Mouse (Mus musculus) megakaryocyte, embryonic 14.5 days (primary cell): Measurements from ENCODE around the gene Scel.

Experiments
- FLI1 ChIP-seq: IDR thresholded peaks from 2 replicates; pipeline ENCODE4 v1.6.1; 2012; ENCODE audit warnings: low read length, inconsistent platforms, mixed read lengths
- GATA1 ChIP-seq: IDR thresholded peaks from 3 replicates; pipeline ENCODE4 v1.6.1; 2012; ENCODE audit warnings: mixed read lengths, low read length, inconsistent platforms, borderline replicate concordance

DNA sequence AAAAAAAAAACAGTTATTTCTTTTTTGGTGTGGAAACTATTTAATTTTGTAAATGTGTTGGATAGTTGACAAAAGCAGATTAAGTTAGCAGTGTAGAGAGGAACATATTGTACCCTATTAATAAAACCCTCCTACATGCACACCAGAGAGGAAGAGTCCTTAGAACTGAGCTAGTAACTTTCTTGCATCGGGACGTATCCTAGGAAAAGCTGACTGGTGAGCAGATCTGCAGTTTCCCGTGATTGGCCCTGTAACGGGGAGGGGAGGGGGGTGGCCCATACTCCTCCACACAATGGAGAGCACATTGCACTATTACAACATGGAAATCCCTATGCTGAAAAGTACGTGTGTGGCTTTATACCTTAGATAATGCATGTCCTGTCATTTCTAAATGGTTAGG lies 82.7 kb downstream of the Scel start:
- TF ChIP-seq GATA1 (no peak), FLI1 (no peak)
